Mouse (Mus musculus): ENCODE measurements around the gene Kif24. TPM values are rescaled to one million over a fixed set of nuclear protein-coding genes. Genes with fewer than 3 reads are reported as not detected.

Gene Kif24
- polyA plus RNA-seq, 1 experiment from 2014 or later, result 8.9 TPM

DNA sequence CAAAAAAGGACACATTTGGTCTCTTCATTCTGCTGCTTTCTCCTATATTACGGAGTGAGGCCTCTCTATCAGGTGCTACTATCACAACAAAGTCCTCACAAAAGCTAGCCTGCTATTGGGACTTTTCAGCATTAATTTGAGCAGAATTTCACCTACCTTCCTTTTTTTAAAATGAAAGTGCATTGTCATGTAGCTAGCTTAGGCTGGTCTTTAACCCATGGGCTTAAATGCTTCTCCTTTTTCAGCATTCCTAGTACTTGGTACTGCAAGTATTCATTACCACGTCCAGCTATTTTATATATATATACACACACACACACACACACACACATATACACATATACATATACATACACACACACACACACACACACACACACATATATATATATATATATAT, 106.0 kb downstream of the Kif24 start:
- Histone ChIP-seq H3K27ac (no peak overlapping the region), H3K4me1 (peaks cover 24% of the 10 kb centered on the region), H3K4me3 (no peak overlapping the region), H3K9me3 (replicated peaks) (0 out of 2 replicates have a peak, but pooled peaks cover 2% of the 10 kb centered on the region), H3K9ac (no peak overlapping the region), H3K4me2 (no peak overlapping the region), H3K36me3 (ENCODE audit: poor library complexity, severe bottlenecking) (peaks cover 21% of the 10 kb centered on the region), H3K27me3 (no peaks in the 10 kb centered on the region)
- ATAC-seq, result no peak
- 85% methylated on average over 2 of the region's 2 CpGs for WGBS

- no peak overlapping the region for H3K4me3 ChIP-seq
- no peak overlapping the region for H3K27ac ChIP-seq
- 16% methylated on average over 2 of the region's 2 CpGs for WGBS
- H3K27me3 ChIP-seq, result no peaks in the 10 kb centered on the region
- peaks cover 24% of the 10 kb centered on the region for H3K4me1 ChIP-seq
- peak; percentile 59; the same call in 1 of the 2 replicates for ATAC-seq
- peaks cover 28% of the 10 kb centered on the region for H3K36me3 ChIP-seq (ENCODE audit: poor library complexity, severe bottlenecking)
- H3K9ac ChIP-seq, result no peak overlapping the region
- H3K9me3 ChIP-seq (replicated peaks), result 0 out of 2 replicates have a peak, but pooled peaks cover 2% of the 10 kb centered on the region
- no peak overlapping the region for H3K4me2 ChIP-seq
Measured at GRCm38 (mm10) chr4:41357154-41357553, 107.5 kb downstream of the Kif24 start.

DNA sequence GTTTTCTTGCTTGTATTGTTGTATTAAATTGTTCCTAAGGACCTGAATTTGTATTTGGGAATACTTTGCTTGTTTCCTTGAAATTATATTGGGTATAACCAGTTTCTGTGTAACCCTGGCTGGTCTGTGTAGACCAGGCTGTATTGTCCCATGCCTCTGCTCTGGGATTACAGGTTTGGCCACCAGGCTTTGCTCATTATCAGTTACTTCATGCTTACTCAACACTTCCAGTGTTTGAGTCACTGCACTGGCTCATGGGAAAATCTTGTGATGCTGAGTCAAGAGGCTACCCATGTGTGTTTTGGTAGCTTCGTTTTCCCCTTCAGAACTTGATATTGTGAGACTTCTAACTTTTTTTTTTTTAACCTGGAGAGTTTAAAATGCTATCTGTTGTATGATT, 111.4 kb downstream of the Kif24 start:
- 0 out of 2 replicates have a peak, but pooled peaks cover 2% of the 10 kb centered on the region for H3K9me3 ChIP-seq (replicated peaks)
- H3K9ac ChIP-seq, result no peak overlapping the region
- no peaks in the 10 kb centered on the region for H3K27me3 ChIP-seq
- H3K27ac ChIP-seq, result no peak overlapping the region
- H3K4me2 ChIP-seq, result no peak overlapping the region
- no peak overlapping the region for H3K4me3 ChIP-seq
- H3K36me3 ChIP-seq (ENCODE audit: poor library complexity, severe bottlenecking), result peaks cover 27% of the 10 kb centered on the region
- no peak for ATAC-seq
- H3K4me1 ChIP-seq, result peaks cover 32% of the 10 kb centered on the region
- WGBS, result 98% methylated on average over 1 of the region's 1 CpGs

GRCm38 (mm10) chr4:41352758-41353157, 111.9 kb downstream of the Kif24 start:
- Histone ChIP-seq H3K36me3 (ENCODE audit: poor library complexity, severe bottlenecking) (peaks cover 23% of the 10 kb centered on the region), H3K9me3 (replicated peaks) (0 out of 2 replicates have a peak, but pooled peaks cover 2% of the 10 kb centered on the region), H3K27me3 (no peaks in the 10 kb centered on the region), H3K9ac (no peak overlapping the region), H3K27ac (no peak overlapping the region), H3K4me1 (peaks cover 34% of the 10 kb centered on the region), H3K4me2 (no peak overlapping the region), H3K4me3 (no peak overlapping the region)
- ATAC-seq, result no peak
- WGBS, result 95% methylated on average over 4 of the region's 4 CpGs

- Histone ChIP-seq H3K9me3 (replicated peaks) (no peaks in the 10 kb centered on the region), H3K9ac (peak overlapping the region; percentile 83), H3K27ac (peak overlapping the region; percentile 90), H3K36me3 (ENCODE audit: poor library complexity, severe bottlenecking) (peaks cover 10% of the 10 kb centered on the region), H3K27me3 (no peaks in the 10 kb centered on the region), H3K4me2 (peak overlapping the region; percentile 79), H3K4me3 (peak overlapping the region; percentile 69), H3K4me1 (peaks cover 14% of the 10 kb centered on the region)
- peak; percentile 79; the same call in 1 of the 2 replicates for ATAC-seq
- 0% methylated on average over 27 of the region's 28 CpGs for WGBS
Measured at GRCm38 (mm10) chr4:41349199-41349591, 115.5 kb downstream of the Kif24 start.

GRCm38 (mm10) chr4:41348584-41349198, 116.0 kb downstream of the Kif24 start, which contains the start of gene Ubap1:
Ubap1 (plus strand) TSS chr4:41348996.
- Histone ChIP-seq H3K4me2 (peak within 1 kb of the TSS; percentile 79), H3K9me3 (replicated peaks) (no peaks in the 10 kb centered on the region), H3K27me3 (no peaks in the 10 kb centered on the region), H3K36me3 (ENCODE audit: poor library complexity, severe bottlenecking) (peaks cover 10% of the 10 kb centered on the region), H3K27ac (peak within 1 kb of the TSS; percentile 90), H3K4me3 (peak within 1 kb of the TSS; percentile 69), H3K4me1 (peaks cover 14% of the 10 kb centered on the region), H3K9ac (peak within 1 kb of the TSS; percentile 83)
- peak; percentile 98 for ATAC-seq
- under 1% methylated on average over 31 of the region's 31 CpGs for WGBS

DNA sequence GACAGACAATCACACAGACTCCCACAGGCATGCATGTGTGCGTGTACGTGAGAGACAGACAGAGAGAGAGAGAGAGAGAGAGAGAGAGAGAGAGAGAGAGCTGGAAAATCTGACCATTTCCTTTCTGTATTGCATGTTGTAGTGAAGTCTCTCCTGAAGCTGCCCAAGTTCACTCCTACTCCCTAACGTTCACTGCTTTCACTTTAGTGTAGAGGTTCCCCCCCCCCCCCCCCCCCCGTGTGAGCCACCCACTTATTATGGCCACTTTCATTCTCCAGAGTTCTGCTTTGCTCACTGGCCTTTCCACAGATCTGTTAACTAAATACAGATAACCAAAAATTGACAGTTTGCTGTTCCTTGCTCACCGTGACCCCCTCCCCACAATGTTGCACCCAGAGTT, 116.8 kb downstream of the Kif24 start:
- H3K9me3 ChIP-seq (replicated peaks), result no peaks in the 10 kb centered on the region
- peaks cover 8% of the 10 kb centered on the region for H3K36me3 ChIP-seq (ENCODE audit: poor library complexity, severe bottlenecking)
- no peak overlapping the region for H3K9ac ChIP-seq
- H3K27me3 ChIP-seq, result no peaks in the 10 kb centered on the region
- ATAC-seq, result no peak
- no peak overlapping the region for H3K4me3 ChIP-seq
- H3K4me1 ChIP-seq, result peaks cover 14% of the 10 kb centered on the region
- 39% methylated on average over 5 of the region's 5 CpGs for WGBS
- no peak overlapping the region for H3K27ac ChIP-seq
- peak overlapping the region; percentile 79 for H3K4me2 ChIP-seq

DNA sequence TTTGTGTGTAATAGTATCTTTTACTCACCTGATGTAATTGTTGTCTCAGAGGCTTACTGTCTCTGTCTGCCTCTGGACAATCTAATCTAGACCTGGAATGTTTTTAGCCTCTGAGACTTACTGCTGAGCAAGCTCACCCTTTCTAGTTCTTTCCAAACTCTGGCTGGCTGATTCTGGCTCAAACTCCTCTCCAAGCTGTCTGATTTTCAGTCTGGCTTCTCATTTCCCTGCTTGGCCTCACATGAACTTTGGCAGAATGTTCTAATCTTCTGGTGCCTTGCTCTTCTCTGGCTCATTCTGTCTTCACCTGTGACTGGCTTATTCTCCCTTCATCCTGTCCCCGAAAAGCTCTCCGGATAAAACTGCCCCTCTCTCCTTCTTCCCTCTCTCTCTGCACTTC, 118.7 kb downstream of the Kif24 start:
- Histone ChIP-seq H3K9ac (no peak overlapping the region), H3K27ac (no peak overlapping the region), H3K36me3 (ENCODE audit: poor library complexity, severe bottlenecking) (no peaks in the 10 kb centered on the region), H3K27me3 (no peaks in the 10 kb centered on the region), H3K4me3 (no peak overlapping the region), H3K4me1 (peaks cover 14% of the 10 kb centered on the region), H3K4me2 (no peak overlapping the region), H3K9me3 (replicated peaks) (no peaks in the 10 kb centered on the region)
- ATAC-seq, result no peak
- 81% methylated on average over 2 of the region's 2 CpGs for WGBS

GRCm38 (mm10) chr4:41340912-41341550, 123.7 kb downstream of the Kif24 start:
- no peak for ATAC-seq
- WGBS, result 84% methylated on average over 11 of the region's 11 CpGs
- Histone ChIP-seq H3K4me1 (no peaks in the 10 kb centered on the region), H3K9me3 (replicated peaks) (no peaks in the 10 kb centered on the region), H3K4me3 (no peak overlapping the region), H3K9ac (no peak overlapping the region), H3K4me2 (no peak overlapping the region), H3K36me3 (ENCODE audit: poor library complexity, severe bottlenecking) (no peaks in the 10 kb centered on the region), H3K27me3 (no peaks in the 10 kb centered on the region), H3K27ac (no peak overlapping the region)

Other genes with a start within 250 kb of the Kif24 start
- 56.6 and 59.0 TPM in 2 replicates for gene Ubap2, start 189.7 kb downstream of the Kif24 start, polyA plus RNA-seq (2015; fragmentation: Nextera tagmentation; extraction: Ambion mirVana)
- 75.1 and 79.3 TPM in 2 replicates for gene Dcaf12, start 150.0 kb downstream of the Kif24 start, polyA plus RNA-seq (2015; fragmentation: Nextera tagmentation; extraction: Ambion mirVana)
- gene Ubap1, start 115.9 kb downstream of the Kif24 start, polyA plus RNA-seq (2015; fragmentation: Nextera tagmentation; extraction: Ambion mirVana), result 67.2 and 69.1 TPM in 2 replicates
- gene Nudt2, start 264 bp upstream of the Kif24 start, polyA plus RNA-seq (2015; fragmentation: Nextera tagmentation; extraction: Ambion mirVana), result 62.2 and 72.8 TPM in 2 replicates
- gene AI464131, start 38.2 kb upstream of the Kif24 start, polyA plus RNA-seq (2015; fragmentation: Nextera tagmentation; extraction: Ambion mirVana), result 3.0 and 3.1 TPM in 2 replicates
- gene 1110017D15Rik, start 52.4 kb upstream of the Kif24 start, polyA plus RNA-seq (2015; fragmentation: Nextera tagmentation; extraction: Ambion mirVana), result 9.1 and 14.3 TPM in 2 replicates
- 8.0 and 10.8 TPM in 2 replicates for gene Fam219a, start 104.7 kb upstream of the Kif24 start, polyA plus RNA-seq (2015; fragmentation: Nextera tagmentation; extraction: Ambion mirVana)
- 1.0 and 2.2 TPM in 2 replicates for gene Dnaic1, start 104.9 kb upstream of the Kif24 start, polyA plus RNA-seq (2015; fragmentation: Nextera tagmentation; extraction: Ambion mirVana)
- gene Enho, start 175.4 kb upstream of the Kif24 start, polyA plus RNA-seq (2015; fragmentation: Nextera tagmentation; extraction: Ambion mirVana), result 47.8 and 50.6 TPM in 2 replicates
- gene Cntfr, start 232.2 kb upstream of the Kif24 start, polyA plus RNA-seq (2015; fragmentation: Nextera tagmentation; extraction: Ambion mirVana), result 21.1 and 21.8 TPM in 2 replicates
- 28.1 and 30.7 TPM in 2 replicates for gene Il11ra1, start 235.1 kb upstream of the Kif24 start, polyA plus RNA-seq (2015; fragmentation: Nextera tagmentation; extraction: Ambion mirVana)
- gene Rpp25l, start 248.6 kb upstream of the Kif24 start, polyA plus RNA-seq (2015; fragmentation: Nextera tagmentation; extraction: Ambion mirVana), result 80.7 and 83.8 TPM in 2 replicates

All from forebrain, embryonic 13.5 days (tissue).